Mouse (Mus musculus) cerebellum, adult 18-20 months (tissue): Measurements from ENCODE around the gene Tnni3.
"Not testable (repeated sequence)": the region's sequence is repeated elsewhere in the genome, so short reads cannot be mapped to it uniquely, and the experiment has no call there.

Experiments used
- DNase-seq, 2 experiments: peaks; one replicate each; pipeline ENCODE4 v3.0.0; 2021

The Tnni3 gene

GRCm38 (mm10) chr7:4524212-4524922, at the start of gene Tnni3:
Gene Tnni3 (minus strand): TSS chr7:4524229.
- DNase-seq: peak; percentile 42 to 54

- DNase-seq: not testable (repeated sequence)
These were observed 48.3 kb upstream of the Tnni3 start for GRCm38 (mm10) chr7:4572361-4572760.

- no peak for DNase-seq
These were observed 38.6 kb upstream of the Tnni3 start for GRCm38 (mm10) chr7:4562660-4563059.

- DNase-seq: no peak
These were observed 33.1 kb upstream of the Tnni3 start for GRCm38 (mm10) chr7:4557167-4557560.

GRCm38 (mm10) chr7:4556256-4557166, 32.5 kb upstream of the Tnni3 start:
- DNase-seq: peak; percentile 85 to 87

- DNase-seq: peak; percentile 37 to 46
These were observed 23.2 kb upstream of the Tnni3 start, which contains the start of gene Syt5 for GRCm38 (mm10) chr7:4547221-4547641. Gene Syt5 (minus strand): TSS chr7:4547541.

GRCm38 (mm10) chr7:4546591-4547131, 22.6 kb upstream of the Tnni3 start:
- peak; percentile 87 to 88 for DNase-seq

GRCm38 (mm10) chr7:4546050-4546449, 22.0 kb upstream of the Tnni3 start:
- DNase-seq: no peak

GRCm38 (mm10) chr7:4542013-4542412, 18.0 kb upstream of the Tnni3 start:
- no peak for DNase-seq

GRCm38 (mm10) chr7:4541344-4541743, 17.3 kb upstream of the Tnni3 start:
- DNase-seq: no peak

GRCm38 (mm10) chr7:4539019-4539418, 15.0 kb upstream of the Tnni3 start:
- DNase-seq: no peak

GRCm38 (mm10) chr7:4537181-4537580, 13.2 kb upstream of the Tnni3 start:
- DNase-seq: no peak

- DNase-seq: no peak
These were observed 12.3 kb upstream of the Tnni3 start for GRCm38 (mm10) chr7:4536369-4536768.

- DNase-seq: no peak
These were observed 8.1 kb upstream of the Tnni3 start, which contains the start of gene Dnaaf3 for GRCm38 (mm10) chr7:4532005-4532729. Gene Dnaaf3 (minus strand): TSS chr7:4532453.

- DNase-seq: not testable (repeated sequence)
These were observed 6.1 kb upstream of the Tnni3 start for GRCm38 (mm10) chr7:4530166-4530565.

- DNase-seq: no peak
These were observed 3.3 kb upstream of the Tnni3 start for GRCm38 (mm10) chr7:4527302-4527689.

GRCm38 (mm10) chr7:4526341-4527301, 2.6 kb upstream of the Tnni3 start:
- peak; percentile 67 to 80 for DNase-seq

GRCm38 (mm10) chr7:4523205-4524130, 561 bp downstream of the Tnni3 start:
- DNase-seq: no peak

- no peak for DNase-seq
These were observed 1.7 kb downstream of the Tnni3 start for GRCm38 (mm10) chr7:4522292-4522691.
